Mouse (Mus musculus) embryonic facial prominence, embryonic 10.5 days (tissue): ENCODE data around the gene Mvk. TPM values are rescaled to one million over a fixed set of nuclear protein-coding genes. Genes with fewer than 3 reads are reported as not detected.

Source experiments
- DNase-seq: peaks from one replicate; pipeline ENCODE4 v3.0.0-alpha.2; 2017; ENCODE audit warnings: low spot score
- H3K27ac ChIP-seq: fragments of 300-500 bp; sonication (generic); replicated peaks from 2 replicates; pipeline ENCODE4 v1.5.1; 2016; ENCODE audit warnings: mild to moderate bottlenecking
- H3K27me3 ChIP-seq: fragments of 300-500 bp; sonication (generic); replicated peaks from 2 replicates; pipeline ENCODE4 v1.6.1; 2016; ENCODE audit warnings: low read depth, mild to moderate bottlenecking; ENCODE audit not compliant: poor library complexity, severe bottlenecking
- H3K36me3 ChIP-seq: fragments of 300-500 bp; sonication (generic); replicated peaks from 2 replicates; pipeline ENCODE4 v1.6.1; 2016; ENCODE audit warnings: mild to moderate bottlenecking, moderate library complexity
- H3K4me1 ChIP-seq: fragments of 300-500 bp; sonication (generic); 2 replicates; pipeline ENCODE4 v1.6.1; 2016
- H3K4me3 ChIP-seq: fragments of 300-500 bp; sonication (generic); 2 replicates; pipeline ENCODE4 v1.5.1; 2016; ENCODE audit warnings: mild to moderate bottlenecking, moderate library complexity
- H3K9me3 ChIP-seq: fragments of 300-500 bp; sonication (generic); 2 replicates; pipeline ENCODE4 v1.6.1; 2016; ENCODE audit warnings: mild to moderate bottlenecking
- WGBS: fragments of 180-500 bp; shearing (Covaris S2); methylation state at CpG from one replicate; pipeline ENCODE4 v1.1.7; 2016; 5-methylcytosine and 5-hydroxymethylcytosine counted together
- polyA plus RNA-seq: library from polyadenylated mRNA; unstranded; fragments of >200 nt; fragmentation: Nextera tagmentation; extraction: Ambion mirVana; gene quantifications from 2 replicates; pipeline ENCODE4 v1.2.1, GENCODE M21; 2016

Gene Mvk
- polyA plus RNA-seq, 1 experiment from 2014 or later, result 55.0 TPM

DNA sequence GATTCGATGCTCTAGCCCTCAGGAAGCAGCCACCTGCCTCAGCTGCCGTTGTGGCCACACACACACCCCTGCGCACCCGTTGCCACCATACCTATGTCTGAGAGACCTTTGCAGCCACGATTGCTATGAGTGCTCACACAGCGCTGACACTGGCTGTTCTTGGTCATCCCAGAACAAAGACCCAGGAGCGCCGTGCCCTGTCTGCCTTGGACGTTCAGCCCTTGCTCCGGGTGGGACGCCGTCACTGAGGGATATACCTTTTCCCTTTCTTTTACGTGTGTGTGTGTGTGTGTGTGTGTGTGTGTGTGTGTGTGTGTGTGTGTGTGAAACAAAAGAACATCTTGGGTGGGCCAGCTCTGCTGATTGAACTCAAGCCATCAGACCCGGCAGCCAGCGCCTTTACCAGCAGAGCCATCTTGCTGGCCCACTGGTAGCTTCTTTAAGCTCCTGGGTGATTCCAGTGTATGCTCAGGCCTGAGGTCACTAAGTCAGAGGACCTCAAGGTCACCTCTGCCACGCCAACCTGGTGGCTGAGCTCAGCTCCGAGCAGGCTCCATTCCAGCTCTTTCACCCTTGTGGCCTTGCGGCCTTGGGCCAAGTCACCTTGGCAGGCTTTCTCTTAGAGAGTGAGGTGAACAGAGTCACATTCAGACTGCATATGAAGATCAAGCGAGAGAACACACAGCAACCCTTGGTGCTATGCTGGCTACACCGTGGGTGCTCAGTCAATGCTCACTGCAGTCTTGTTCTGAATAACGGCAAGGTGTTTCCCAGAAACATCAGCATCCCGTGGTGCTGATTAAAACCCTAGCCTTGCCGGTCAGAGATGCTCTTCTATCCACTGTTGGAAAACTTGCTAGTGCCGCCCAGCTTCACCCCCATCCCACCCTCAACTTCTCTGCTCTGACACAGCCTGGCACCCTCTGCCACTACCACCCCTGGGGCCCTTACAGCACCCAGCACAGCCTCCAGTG is 18.3 kb downstream of the Mvk start:
- Histone ChIP-seq H3K4me1 (peaks cover 68% of the 10 kb centered on the region), H3K27ac (peak overlapping the region; percentile 65), H3K9me3 (no peaks in the 10 kb centered on the region), H3K36me3 (no peaks in the 10 kb centered on the region), H3K27me3 (peaks cover 12% of the 10 kb centered on the region; the same call in 1 of the 2 replicates), H3K4me3 (no peak overlapping the region)
- DNase-seq, result no peak
- WGBS, result 83% methylated on average over 24 of the region's 24 CpGs

DNA sequence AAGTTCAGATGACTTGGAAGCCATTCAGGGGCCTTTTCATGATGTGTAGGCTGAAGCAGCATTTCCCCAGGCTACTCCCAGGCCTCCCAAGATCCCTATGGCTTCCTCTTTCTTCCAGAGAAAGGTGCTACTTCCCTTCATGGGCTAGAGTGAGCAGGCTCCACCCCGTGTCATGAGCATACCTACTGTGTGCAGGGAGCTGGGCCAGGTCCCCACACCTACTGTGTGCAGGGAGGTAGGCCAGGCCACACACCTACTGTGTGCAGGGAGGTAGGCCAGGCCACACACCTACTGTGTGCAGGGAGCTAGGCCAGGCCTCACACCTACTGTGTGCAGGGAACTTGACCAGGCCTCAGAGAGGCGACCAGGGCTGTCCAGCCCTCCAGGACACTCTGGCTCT is 20.5 kb downstream of the Mvk start:
- no peak for DNase-seq
- H3K9me3 ChIP-seq, result no peaks in the 10 kb centered on the region
- H3K27ac ChIP-seq, result peak overlapping the region; percentile 55
- no peak overlapping the region for H3K4me3 ChIP-seq
- no peaks in the 10 kb centered on the region for H3K36me3 ChIP-seq
- H3K4me1 ChIP-seq, result peaks cover 83% of the 10 kb centered on the region
- WGBS, result 80% methylated on average over 2 of the region's 2 CpGs
- H3K27me3 ChIP-seq, result peaks cover 21% of the 10 kb centered on the region

- Histone ChIP-seq H3K9me3 (no peaks in the 10 kb centered on the region), H3K27ac (peak overlapping the region; percentile 85), H3K27me3 (peaks cover 17% of the 10 kb centered on the region), H3K36me3 (no peaks in the 10 kb centered on the region), H3K4me3 (no peak overlapping the region), H3K4me1 (peaks cover 83% of the 10 kb centered on the region)
- peak; percentile 69 for DNase-seq
- 53% methylated on average over 7 of the region's 7 CpGs for WGBS
Observed at GRCm38 (mm10) chr5:114465641-114466040, 21.6 kb downstream of the Mvk start.

DNA sequence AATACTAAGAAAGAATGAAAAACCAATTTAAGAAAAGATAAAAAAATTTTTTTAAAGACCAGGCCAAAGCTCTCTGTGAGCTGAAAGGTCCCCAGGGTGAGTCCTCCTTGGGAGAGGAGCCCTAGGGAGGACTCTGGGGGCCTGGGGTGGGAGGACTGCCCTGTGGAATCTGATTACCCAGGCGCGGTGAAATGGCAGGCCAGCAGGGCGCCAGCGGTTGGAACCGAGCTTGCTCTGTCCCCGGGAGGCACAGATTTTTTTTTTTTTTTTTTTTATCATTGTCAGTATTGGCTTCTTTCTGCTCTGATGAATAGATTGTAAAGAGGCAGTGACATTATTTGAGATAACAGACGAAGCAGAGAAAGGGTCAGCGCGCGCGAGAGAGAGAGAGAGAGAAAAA is 22.9 kb downstream of the Mvk start:
- peak overlapping the region; percentile 50 for H3K4me3 ChIP-seq
- H3K36me3 ChIP-seq, result no peaks in the 10 kb centered on the region
- no peak for DNase-seq
- H3K27me3 ChIP-seq, result peaks cover 17% of the 10 kb centered on the region
- peak overlapping the region; percentile 85 for H3K27ac ChIP-seq
- peaks cover 4% of the 10 kb centered on the region; the same call in 1 of the 2 replicates for H3K9me3 ChIP-seq
- H3K4me1 ChIP-seq, result peaks cover 73% of the 10 kb centered on the region
- WGBS, result under 1% methylated on average over 11 of the region's 11 CpGs

GRCm38 (mm10) chr5:114467430-114467829 is 23.4 kb downstream of the Mvk start:
- 1% methylated on average over 13 of the region's 13 CpGs for WGBS
- H3K4me1 ChIP-seq, result peaks cover 69% of the 10 kb centered on the region
- H3K27me3 ChIP-seq, result peaks cover 15% of the 10 kb centered on the region
- peak; percentile 96 for DNase-seq
- H3K4me3 ChIP-seq, result peak overlapping the region; percentile 50
- H3K9me3 ChIP-seq, result peaks cover 5% of the 10 kb centered on the region; the same call in 1 of the 2 replicates
- H3K27ac ChIP-seq, result peak overlapping the region; percentile 85
- H3K36me3 ChIP-seq, result no peaks in the 10 kb centered on the region

DNA sequence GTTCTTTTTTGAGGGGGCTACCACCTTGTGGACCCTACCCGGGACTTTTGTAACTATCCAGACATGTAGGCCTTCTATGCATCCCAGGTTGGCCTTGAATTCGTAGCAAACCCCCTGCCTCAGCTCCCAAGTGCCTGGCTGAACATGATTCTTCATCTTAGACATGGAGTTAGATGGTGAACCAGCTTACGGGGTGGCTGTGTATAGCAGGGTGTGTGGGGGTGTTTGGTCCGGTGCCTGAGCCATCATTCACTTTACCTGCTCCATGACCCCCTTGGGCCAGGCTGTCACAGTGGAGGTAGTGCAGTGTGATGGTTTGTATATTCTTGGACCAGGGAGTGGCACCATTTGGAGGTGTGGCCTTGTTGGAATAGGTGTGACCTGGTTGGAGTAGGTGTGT is 23.9 kb downstream of the Mvk start:
- no peaks in the 10 kb centered on the region for H3K36me3 ChIP-seq
- peaks cover 72% of the 10 kb centered on the region for H3K4me1 ChIP-seq
- peaks cover 5% of the 10 kb centered on the region; the same call in 1 of the 2 replicates for H3K9me3 ChIP-seq
- H3K27ac ChIP-seq, result peak overlapping the region; percentile 85
- no peak for DNase-seq
- WGBS, result 62% methylated on average over 4 of the region's 4 CpGs
- H3K4me3 ChIP-seq, result peak overlapping the region; percentile 50
- peaks cover 16% of the 10 kb centered on the region for H3K27me3 ChIP-seq

DNA sequence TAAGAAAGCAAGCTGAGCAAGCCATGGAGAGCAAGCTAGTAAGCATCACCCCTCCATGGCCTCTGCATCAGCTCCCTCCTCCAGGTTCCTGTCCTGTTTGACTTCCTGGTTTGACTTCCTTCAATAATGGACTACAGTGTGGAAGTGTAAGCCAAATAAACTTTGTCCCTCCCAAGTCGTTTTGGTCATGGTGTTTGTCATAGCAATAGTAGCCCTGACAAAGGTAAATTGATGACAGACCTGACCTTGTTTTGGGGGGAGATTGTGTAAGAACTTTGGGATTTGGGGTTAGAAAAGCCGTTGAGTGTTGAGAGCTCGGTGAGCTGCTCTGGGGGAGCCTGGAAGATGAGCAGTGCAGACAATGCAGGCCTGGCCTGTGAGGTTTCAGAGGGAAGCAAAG is 26.3 kb downstream of the Mvk start:
- H3K27ac ChIP-seq, result no peak overlapping the region
- H3K4me3 ChIP-seq, result no peak overlapping the region
- H3K4me1 ChIP-seq, result peaks cover 67% of the 10 kb centered on the region
- no peaks in the 10 kb centered on the region for H3K36me3 ChIP-seq
- WGBS, result 72% methylated on average over 3 of the region's 3 CpGs
- DNase-seq, result no peak
- peaks cover 18% of the 10 kb centered on the region for H3K27me3 ChIP-seq
- H3K9me3 ChIP-seq, result peaks cover 5% of the 10 kb centered on the region; the same call in 1 of the 2 replicates

DNA sequence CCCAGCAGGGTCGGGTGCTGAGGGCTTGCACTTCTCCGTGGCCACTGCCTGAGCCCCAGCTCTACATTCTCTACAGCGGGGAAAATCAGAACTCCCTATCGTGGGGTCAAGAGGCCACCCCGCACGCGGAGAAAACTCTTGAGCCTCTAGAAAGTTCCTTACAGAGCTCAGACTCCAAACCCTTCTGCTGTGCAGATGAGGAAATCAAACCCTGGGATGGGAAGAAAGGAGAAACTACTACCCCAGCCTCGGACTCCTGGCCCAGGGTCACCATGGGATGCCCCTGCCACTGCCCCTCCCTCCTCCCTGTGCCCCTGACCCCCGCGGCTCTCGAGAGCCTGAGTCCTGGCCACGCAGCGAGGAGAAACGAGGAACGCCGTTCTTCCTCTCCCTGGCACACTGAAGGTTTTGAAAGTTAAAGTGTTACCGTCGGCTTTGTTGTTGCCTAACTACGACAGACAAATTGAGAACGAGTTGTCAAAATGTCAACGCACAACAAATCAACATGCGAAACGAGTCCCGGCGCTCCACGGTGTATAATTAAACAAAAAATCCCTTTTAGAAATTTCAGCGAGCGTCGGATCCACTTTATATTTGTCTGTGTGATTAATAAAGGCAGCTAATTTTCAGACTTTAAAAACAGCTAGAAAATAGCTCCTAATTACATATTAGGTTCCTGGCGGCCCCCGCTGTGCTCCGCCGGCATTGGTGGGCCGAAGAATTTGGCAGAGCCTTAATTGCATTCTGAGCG is 30.8 kb downstream of the Mvk start:
- Histone ChIP-seq H3K27me3 (peaks cover 20% of the 10 kb centered on the region), H3K9me3 (peaks cover 5% of the 10 kb centered on the region; the same call in 1 of the 2 replicates), H3K36me3 (no peaks in the 10 kb centered on the region), H3K4me3 (no peak overlapping the region), H3K27ac (0 out of 2 replicates have a peak overlapping the region, but pooled peaks have one; percentile 1), H3K4me1 (peaks cover 35% of the 10 kb centered on the region)
- DNase-seq, result peak; percentile 30
- WGBS, result 56% methylated on average over 35 of the region's 35 CpGs

- H3K36me3 ChIP-seq, result no peaks in the 10 kb centered on the region
- H3K27me3 ChIP-seq, result peaks cover 15% of the 10 kb centered on the region
- WGBS, result 72% methylated on average over 12 of the region's 12 CpGs
- H3K4me3 ChIP-seq, result no peak overlapping the region
- no peaks in the 10 kb centered on the region for H3K9me3 ChIP-seq
- peaks cover 31% of the 10 kb centered on the region for H3K4me1 ChIP-seq
- no peak for DNase-seq
- H3K27ac ChIP-seq, result no peak overlapping the region
Observed at GRCm38 (mm10) chr5:114478267-114478666, 34.2 kb downstream of the Mvk start.

DNA sequence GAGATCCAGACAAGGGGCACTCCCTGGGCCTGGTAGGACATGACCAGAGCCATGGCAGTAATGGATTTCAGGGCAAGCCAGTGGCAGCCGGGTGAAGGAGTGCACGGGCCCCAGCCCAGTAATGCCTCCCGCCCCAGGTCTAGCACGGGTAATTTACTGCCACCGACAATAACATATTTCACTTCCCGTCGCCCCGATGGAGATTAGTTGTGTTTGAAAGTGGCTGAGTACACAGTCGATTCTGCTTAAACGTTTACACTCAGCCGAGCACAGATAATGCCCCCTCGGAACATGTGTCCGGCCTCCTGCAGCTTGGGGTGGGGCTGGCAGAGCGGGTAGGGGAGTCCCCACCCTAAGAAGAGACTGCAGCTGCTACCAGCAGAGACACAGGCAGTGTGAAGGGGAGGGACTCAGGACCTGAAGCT is 38.5 kb downstream of the Mvk start:
- Histone ChIP-seq H3K27me3 (peaks cover 13% of the 10 kb centered on the region), H3K4me1 (peaks cover 20% of the 10 kb centered on the region), H3K36me3 (no peaks in the 10 kb centered on the region), H3K4me3 (no peak overlapping the region), H3K9me3 (no peaks in the 10 kb centered on the region), H3K27ac (peak overlapping the region; percentile 59; the same call in 1 of the 2 replicates)
- WGBS, result 20% methylated on average over 14 of the region's 14 CpGs
- DNase-seq, result no peak

DNA sequence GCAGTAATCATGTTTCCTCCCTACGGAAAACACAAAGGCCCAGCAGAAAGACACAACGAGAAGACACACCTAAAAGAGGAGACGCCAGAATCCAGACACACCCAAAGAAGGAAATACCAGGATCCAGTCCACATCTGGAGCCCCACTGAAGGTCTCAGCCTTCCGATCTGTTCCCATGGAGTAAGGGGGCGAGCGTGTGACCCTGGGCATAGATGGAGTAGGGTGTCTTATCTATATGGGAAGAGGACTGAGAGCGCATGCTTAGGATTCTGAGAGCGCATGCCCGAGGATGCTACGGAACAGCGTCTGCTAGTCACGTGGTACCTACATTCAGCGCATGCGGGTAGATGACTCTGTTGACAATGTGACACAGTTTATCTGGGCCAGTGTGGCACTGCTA is 41.6 kb downstream of the Mvk start:
- WGBS, result 92% methylated on average over 14 of the region's 14 CpGs
- Histone ChIP-seq H3K4me3 (no peak overlapping the region), H3K27me3 (no peaks in the 10 kb centered on the region), H3K36me3 (no peaks in the 10 kb centered on the region), H3K27ac (no peak overlapping the region), H3K4me1 (peaks cover 18% of the 10 kb centered on the region), H3K9me3 (no peaks in the 10 kb centered on the region)
- no peak for DNase-seq

DNA sequence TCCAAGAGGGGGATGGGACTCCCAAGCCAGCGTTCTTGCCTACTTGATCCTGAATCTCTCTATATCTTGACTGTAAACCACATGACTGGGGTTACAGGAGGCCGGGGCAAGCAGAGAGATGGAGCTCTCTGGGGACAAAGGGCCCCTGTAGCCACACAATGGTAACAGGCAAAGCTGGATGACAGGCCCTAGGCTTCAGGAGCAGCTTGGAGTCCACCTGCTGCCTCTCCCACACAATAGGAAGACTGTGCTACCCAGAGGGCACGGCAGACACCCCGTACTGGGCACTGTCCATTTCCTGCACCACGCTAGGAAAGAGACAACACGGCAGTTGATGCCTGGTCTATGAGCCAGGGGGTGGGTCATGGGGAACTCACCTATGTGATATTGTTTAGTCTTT is 45.5 kb downstream of the Mvk start:
- H3K27me3 ChIP-seq, result no peaks in the 10 kb centered on the region
- H3K36me3 ChIP-seq, result no peaks in the 10 kb centered on the region
- peaks cover 7% of the 10 kb centered on the region; the same call in 1 of the 2 replicates for H3K4me1 ChIP-seq
- no peak overlapping the region for H3K4me3 ChIP-seq
- WGBS, result 81% methylated on average over 6 of the region's 6 CpGs
- DNase-seq, result no peak
- H3K9me3 ChIP-seq, result 0 out of 2 replicates have a peak, but pooled peaks cover 3% of the 10 kb centered on the region
- no peak overlapping the region; the same call in 1 of the 2 replicates for H3K27ac ChIP-seq
